In genomic region chr2:164823181-164823585, GRCm38 (mm10) we compare ENCODE assay signal across 8 mouse cellular contexts. TPM values are rescaled to one million over a fixed set of nuclear protein-coding genes. Genes with fewer than 3 reads are reported as not detected.
DNase-seq lines count a peak whose midpoint lies in the region; ATAC-seq and TF ChIP-seq lines count a peak whose summit lies in the region.

No protein-coding gene starts in this region.

- H3K9ac ChIP-seq in embryonic facial prominence, embryonic 11.5 days (replicated peaks; ENCODE audit: low read length): peak overlapping the region; percentile 61
- peak overlapping the region; percentile 61 for H3K9ac ChIP-seq in hindbrain, postnatal 0 days (replicated peaks; ENCODE audit: low read length)

- no peaks in the 10 kb centered on the region for H3K4me1 ChIP-seq in embryonic facial prominence, embryonic 11.5 days (ENCODE audit: control insufficient read depth, insufficient read depth, low read length)
- no peaks in the 10 kb centered on the region for H3K4me1 ChIP-seq in hindbrain, postnatal 0 days (ENCODE audit: insufficient read depth, low read length)

- H3K9me3 ChIP-seq in embryonic facial prominence, embryonic 11.5 days (replicated peaks; ENCODE audit: control insufficient read depth, low read length): no peaks in the 10 kb centered on the region
- no peaks in the 10 kb centered on the region for H3K9me3 ChIP-seq in hindbrain, postnatal 0 days (ENCODE audit: low read length)

- peak overlapping the region; percentile 43 for H3K4me2 ChIP-seq in embryonic facial prominence, embryonic 11.5 days (ENCODE audit: low read depth, low read length)
- H3K4me2 ChIP-seq in hindbrain, postnatal 0 days (ENCODE audit: low read depth, low read length): peak overlapping the region; percentile 62

- ATAC-seq in embryonic facial prominence, embryonic 11.5 days (replicated peaks; ENCODE audit: insufficient number of reproducible peaks, low FRiP score, low TSS enrichment, low read depth): peak; percentile 60
- peak; percentile 28; the same call in 1 of the 2 replicates for ATAC-seq in hindbrain, postnatal 0 days
- peak; percentile 63 for ATAC-seq in megakaryocyte progenitor cell, adult 5-6 weeks (replicated peaks; ENCODE audit: poor library complexity)

- peaks cover 7% of the 10 kb centered on the region for H3K79me3 ChIP-seq in C2C12 (ENCODE audit: low read depth)

- 4% methylated on average over 10 of the region's 10 CpGs for WGBS in embryonic facial prominence, embryonic 11.5 days
- WGBS in hindbrain, postnatal 0 days: 2% methylated on average over 10 of the region's 10 CpGs

- DNase-seq in gastrocnemius, adult 2 months: no peak
- DNase-seq in gastrocnemius, postnatal 4 days (ENCODE audit: low spot score in 2 of 2): no peak
- peak; percentile 66 for DNase-seq in embryonic facial prominence, embryonic 11.5 days (ENCODE audit: low spot score)
- DNase-seq in hindbrain, postnatal 0 days (ENCODE audit: low spot score): peak; percentile 72
- no peak for DNase-seq in urinary bladder, postnatal 36 days (ENCODE audit: low spot score in 2 of 2)
- no peak for DNase-seq in spleen, postnatal 4 days (ENCODE audit: low spot score in 2 of 2)

- no peak for TF ChIP-seq CTCF in gastrocnemius, adult 2 months (IDR thresholded peaks at IDR 0.05)
- no peak for TF ChIP-seq CTCF in C2C12 (IDR thresholded peaks at IDR 0.05; ENCODE audit: control insufficient read depth, insufficient read depth, insufficient read length)
- TF ChIP-seq CTCF in hindbrain, postnatal 0 days (IDR thresholded peaks at IDR 0.05; ENCODE audit: low read depth): peak; percentile 42

- H3K36me3 ChIP-seq in C2C12 (ENCODE audit: control insufficient read depth, insufficient read depth): peaks cover 42% of the 10 kb centered on the region
- no peaks in the 10 kb centered on the region; the same call in none of the 2 replicates for H3K36me3 ChIP-seq in embryonic facial prominence, embryonic 11.5 days (replicated peaks; ENCODE audit: control insufficient read depth, insufficient read depth, low read depth, low read length)
- H3K36me3 ChIP-seq in hindbrain, postnatal 0 days (ENCODE audit: insufficient read depth, low read length): peaks cover 18% of the 10 kb centered on the region; the same call in 1 of the 2 replicates

- peak overlapping the region; percentile 92 for H3K4me3 ChIP-seq in gastrocnemius, adult 2 months
- peak overlapping the region; percentile 89 for H3K4me3 ChIP-seq in C2C12 (ENCODE audit: insufficient read depth, poor library complexity, severe bottlenecking)
- H3K4me3 ChIP-seq in embryonic facial prominence, embryonic 11.5 days (ENCODE audit: low read depth, low read length): peak overlapping the region; percentile 65
- peak overlapping the region; percentile 59 for H3K4me3 ChIP-seq in hindbrain, postnatal 0 days (ENCODE audit: low read length)

- H3K27me3 ChIP-seq in C2C12 (ENCODE audit: control insufficient read depth, insufficient read depth, insufficient read length): no peaks in the 10 kb centered on the region
- no peaks in the 10 kb centered on the region for H3K27me3 ChIP-seq in embryonic facial prominence, embryonic 11.5 days (ENCODE audit: control insufficient read depth, insufficient read depth, low read length)
- no peaks in the 10 kb centered on the region for H3K27me3 ChIP-seq in hindbrain, postnatal 0 days (ENCODE audit: insufficient read depth, low read length)

- peak overlapping the region; percentile 88 for H3K27ac ChIP-seq in gastrocnemius, adult 2 months
- peak overlapping the region; percentile 60; the same call in 1 of the 2 replicates for H3K27ac ChIP-seq in embryonic facial prominence, embryonic 11.5 days (replicated peaks; ENCODE audit: low read depth, low read length)
- peak overlapping the region; percentile 95 for H3K27ac ChIP-seq in hindbrain, postnatal 0 days

- intact Hi-C loops in gastrocnemius, adult 2 months (cut with DNase I): loop anchor here (2.0 kb wide), 1 partner anchor 16 kb away; no protein-coding TSS in a partner anchor

- H3K79me2 ChIP-seq in C2C12 (ENCODE audit: control insufficient read depth, insufficient read depth): peaks cover 28% of the 10 kb centered on the region

- H3ac ChIP-seq in C2C12 (ENCODE audit: control insufficient read depth, insufficient read length, low read depth): peak overlapping the region; percentile 69

TF ChIP-seq in C2C12, 6 proteins besides CTCF, POLR2A, EP300 and RAD21:
- no peak for TF ChIP-seq MYOD1 (IDR thresholded peaks at IDR 0.05; ENCODE audit: control insufficient read depth, insufficient read length, low read depth)
- TF ChIP-seq MAX (IDR thresholded peaks at IDR 0.05): peak; percentile 53

RNA-seq across cellular contexts. Expression of gene Zswim1, which starts 0.7 kb away (rescaled TPM):
- total RNA-seq in gastrocnemius, adult 2 months (2021): 1 to 10 TPM; 4.6 to 4.9 TPM
- 1 to 10 TPM; 4.7 to 5.9 TPM for total RNA-seq in gastrocnemius, postnatal 4 days (2021)
- 10.0 TPM for polyA plus RNA-seq in C2C12 (2012; fragmentation: generic; extraction: Trizol)
- 20.4 and 21.2 TPM in 2 replicates for polyA plus RNA-seq in embryonic facial prominence, embryonic 11.5 days (2014; fragmentation: Nextera tagmentation; extraction: Ambion mirVana)
- total RNA-seq in hindbrain, postnatal 0 days (2014; rRNA removed): 23.9 and 24.6 TPM in 2 replicates
- 26.5 and 29.0 TPM in 2 replicates for polyA plus RNA-seq in hindbrain, postnatal 0 days (2015; fragmentation: Nextera tagmentation; extraction: Ambion mirVana)
- total RNA-seq in megakaryocyte progenitor cell, adult 5-6 weeks (2015): 6.3 and 9.0 TPM in 2 replicates
- total RNA-seq in megakaryocyte progenitor cell, adult 5-6 weeks (2017): 3.1 and 4.4 TPM in 2 replicates

RNA-seq across cellular contexts. Expression of gene Spata25, which starts 5.2 kb away (rescaled TPM):
- total RNA-seq in gastrocnemius, adult 2 months (2021): under 1 TPM in 1 of 2 experiments, not detected in 1; 0.84 TPM
- total RNA-seq in gastrocnemius, postnatal 4 days (2021): 1 to 10 TPM; 1.2 to 1.9 TPM
- not detected for polyA plus RNA-seq in C2C12 (2012; fragmentation: generic; extraction: Trizol)
- polyA plus RNA-seq in embryonic facial prominence, embryonic 11.5 days (2014; fragmentation: Nextera tagmentation; extraction: Ambion mirVana): 0.36 TPM in 1 of 2 replicates, not detected in the other
- total RNA-seq in hindbrain, postnatal 0 days (2014; rRNA removed): not detected in 2 replicates
- polyA plus RNA-seq in hindbrain, postnatal 0 days (2015; fragmentation: Nextera tagmentation; extraction: Ambion mirVana): not detected in 2 replicates
- total RNA-seq in megakaryocyte progenitor cell, adult 5-6 weeks (2015): not detected in 2 replicates
- total RNA-seq in megakaryocyte progenitor cell, adult 5-6 weeks (2017): not detected in 2 replicates

RNA-seq across cellular contexts. Expression of gene Ctsa, which starts 9.5 kb away (rescaled TPM):
- total RNA-seq in gastrocnemius, adult 2 months (2021): 10 to 100 TPM; 50.2 to 58.1 TPM
- total RNA-seq in gastrocnemius, postnatal 4 days (2021): 10 to 100 TPM; 75.0 to 82.3 TPM
- 160 TPM for polyA plus RNA-seq in C2C12 (2012; fragmentation: generic; extraction: Trizol)
- polyA plus RNA-seq in embryonic facial prominence, embryonic 11.5 days (2014; fragmentation: Nextera tagmentation; extraction: Ambion mirVana): 102 TPM in 2 replicates
- 135 and 147 TPM in 2 replicates for total RNA-seq in hindbrain, postnatal 0 days (2014; rRNA removed)
- 112 and 116 TPM in 2 replicates for polyA plus RNA-seq in hindbrain, postnatal 0 days (2015; fragmentation: Nextera tagmentation; extraction: Ambion mirVana)
- 69.5 and 69.8 TPM in 2 replicates for total RNA-seq in megakaryocyte progenitor cell, adult 5-6 weeks (2015)
- total RNA-seq in megakaryocyte progenitor cell, adult 5-6 weeks (2017): 71.5 and 77.0 TPM in 2 replicates

RNA-seq across cellular contexts. Expression of gene Neurl2, which starts 10.1 kb away (rescaled TPM):
- total RNA-seq in gastrocnemius, adult 2 months (2021): 10 to 100 TPM; 31.1 to 37.0 TPM
- total RNA-seq in gastrocnemius, postnatal 4 days (2021): 10 to 100 TPM; 38.5 to 41.9 TPM
- 11.3 TPM for polyA plus RNA-seq in C2C12 (2012; fragmentation: generic; extraction: Trizol)
- 3.0 and 4.7 TPM in 2 replicates for polyA plus RNA-seq in embryonic facial prominence, embryonic 11.5 days (2014; fragmentation: Nextera tagmentation; extraction: Ambion mirVana)
- total RNA-seq in hindbrain, postnatal 0 days (2014; rRNA removed): 8.7 and 12.1 TPM in 2 replicates
- 7.2 and 7.6 TPM in 2 replicates for polyA plus RNA-seq in hindbrain, postnatal 0 days (2015; fragmentation: Nextera tagmentation; extraction: Ambion mirVana)
- total RNA-seq in megakaryocyte progenitor cell, adult 5-6 weeks (2015): 3.4 and 4.3 TPM in 2 replicates
- 0.57 and 1.9 TPM in 2 replicates for total RNA-seq in megakaryocyte progenitor cell, adult 5-6 weeks (2017)

RNA-seq across cellular contexts. Expression of gene Zswim3, which starts 18.3 kb away (rescaled TPM):
- 1 to 10 TPM; 1.2 to 1.4 TPM for total RNA-seq in gastrocnemius, adult 2 months (2021)
- total RNA-seq in gastrocnemius, postnatal 4 days (2021): 1 to 10 TPM; 1.5 to 1.6 TPM
- polyA plus RNA-seq in C2C12 (2012; fragmentation: generic; extraction: Trizol): 2.9 TPM
- polyA plus RNA-seq in embryonic facial prominence, embryonic 11.5 days (2014; fragmentation: Nextera tagmentation; extraction: Ambion mirVana): 9.8 and 11.3 TPM in 2 replicates
- 6.4 and 8.3 TPM in 2 replicates for total RNA-seq in hindbrain, postnatal 0 days (2014; rRNA removed)
- polyA plus RNA-seq in hindbrain, postnatal 0 days (2015; fragmentation: Nextera tagmentation; extraction: Ambion mirVana): 5.2 and 5.5 TPM in 2 replicates
- 4.3 and 6.7 TPM in 2 replicates for total RNA-seq in megakaryocyte progenitor cell, adult 5-6 weeks (2015)
- total RNA-seq in megakaryocyte progenitor cell, adult 5-6 weeks (2017): 2.5 and 2.8 TPM in 2 replicates

Comparison
In these comparisons a context has a peak if more than half of its experiments do, and no peak if none do; other contexts are left out.
1. DNase-seq: peak in embryonic facial prominence, embryonic 11.5 days (single experiment) and hindbrain, postnatal 0 days (single experiment); none in gastrocnemius, adult 2 months (single experiment), gastrocnemius, postnatal 4 days (0 of 2), urinary bladder, postnatal 36 days (0 of 2) and spleen, postnatal 4 days (0 of 2).
2. Peak in every context shown above with its lines, with median percentiles within 50 percentile points of each other: H3K27ac ChIP-seq, H3K4me3 ChIP-seq and ATAC-seq.